In the genomic region with DNA sequence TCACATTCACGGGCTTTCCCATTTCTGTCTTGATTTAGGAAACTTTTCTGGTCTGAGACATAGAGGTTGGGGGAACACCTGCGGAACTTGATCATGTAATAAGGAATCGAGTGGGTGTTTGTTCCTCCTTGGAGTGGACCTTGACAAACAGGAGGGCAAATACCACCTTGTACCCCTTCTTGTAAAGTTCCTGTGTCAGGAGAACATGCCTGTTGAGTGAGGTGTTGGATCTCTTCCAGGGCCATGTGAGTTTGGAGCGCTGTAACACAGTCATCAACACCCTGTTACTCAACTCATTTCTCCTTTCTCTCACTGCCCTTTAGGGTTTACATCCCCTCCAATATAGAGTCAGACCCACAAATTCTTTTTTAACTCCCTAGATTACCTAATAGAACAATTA, we compare ENCODE assay signal across 21 mouse cellular contexts.
DNase-seq lines count a peak whose midpoint lies in the region; ATAC-seq and TF ChIP-seq lines count a peak whose summit lies in the region.
"Had no signal": no experiment of that assay in that cellular context is flagged by ENCODE, and none has a peak within 500 bp of the region (broad histone marks: within the 10 kb centered on the region; RNA-seq: fewer than 3 reads in every experiment).

No protein-coding gene starts in this region.

- no peak for DNase-seq in heart, adult 9 months (ENCODE audit: low spot score in 2 of 2)
- DNase-seq in lung, postnatal 25 days (ENCODE audit: low spot score), result no peak
- DNase-seq: adrenal gland, adult 2 months; cerebellum, adult 11 months; cerebellum, adult 9-11 months; heart, postnatal 14 days; kidney, postnatal 25 days; lung, adult 18-20 months; thymus, postnatal 14 days had no signal

- no peaks in the 10 kb centered on the region for H3K27me3 ChIP-seq in heart, embryonic 16.5 days (ENCODE audit: control insufficient read depth, insufficient read depth, low read length)
- peaks cover 7% of the 10 kb centered on the region; the same call in 1 of the 2 replicates for H3K27me3 ChIP-seq in lung, embryonic 15.5 days
- H3K27me3 ChIP-seq in stomach, embryonic 16.5 days (ENCODE audit: control insufficient read depth, insufficient read depth, low read length), result no peaks in the 10 kb centered on the region
- H3K27me3 ChIP-seq: forebrain, embryonic 15.5 days; hindbrain, embryonic 12.5 days; liver, embryonic 12.5 days; neural tube, embryonic 15.5 days had no signal

- TF ChIP-seq CTCF in embryonic fibroblast, embryonic 13.5 days (IDR thresholded peaks at IDR 0.05; ENCODE audit: borderline replicate concordance, insufficient read depth, low read length), result no peak

- H3K4me3 ChIP-seq in heart, embryonic 16.5 days (ENCODE audit: low read length), result no peak overlapping the region
- H3K4me3 ChIP-seq in lung, embryonic 15.5 days, result no peak overlapping the region
- no peak overlapping the region for H3K4me3 ChIP-seq in embryonic fibroblast, embryonic 13.5 days (ENCODE audit: insufficient read depth, low read length)
- H3K4me3 ChIP-seq in stomach, embryonic 16.5 days (replicated peaks; ENCODE audit: low read length), result no peak overlapping the region
- H3K4me3 ChIP-seq: forebrain, embryonic 15.5 days; hindbrain, embryonic 12.5 days; layer of hippocampus, adult 2 months; liver, embryonic 12.5 days; midbrain, embryonic 12.5 days; neural tube, embryonic 15.5 days had no signal

- no peaks in the 10 kb centered on the region for H3K36me3 ChIP-seq in heart, embryonic 16.5 days (ENCODE audit: control insufficient read depth, insufficient read depth)
- H3K36me3 ChIP-seq in lung, embryonic 15.5 days, result no peaks in the 10 kb centered on the region
- no peaks in the 10 kb centered on the region for H3K36me3 ChIP-seq in stomach, embryonic 16.5 days (ENCODE audit: control insufficient read depth, insufficient read depth, low read length)
- H3K36me3 ChIP-seq: forebrain, embryonic 15.5 days; hindbrain, embryonic 12.5 days; liver, embryonic 12.5 days; midbrain, embryonic 12.5 days; neural tube, embryonic 15.5 days had no signal

- peaks cover 20% of the 10 kb centered on the region for H3K4me1 ChIP-seq in heart, embryonic 16.5 days (ENCODE audit: control insufficient read depth, insufficient read depth, low read length)
- peaks cover 26% of the 10 kb centered on the region for H3K4me1 ChIP-seq in lung, embryonic 15.5 days
- H3K4me1 ChIP-seq in embryonic fibroblast, embryonic 13.5 days (ENCODE audit: control insufficient read depth, insufficient read depth, low read length), result peaks cover 10% of the 10 kb centered on the region
- peaks cover 10% of the 10 kb centered on the region for H3K4me1 ChIP-seq in stomach, embryonic 16.5 days (ENCODE audit: control insufficient read depth, insufficient read depth, low read length)
- H3K4me1 ChIP-seq: liver, embryonic 12.5 days; neural tube, embryonic 15.5 days had no signal

- WGBS in heart, embryonic 16.5 days, result 58% methylated on average over 4 of the region's 4 CpGs
- WGBS in lung, embryonic 15.5 days, result 32% methylated on average over 4 of the region's 4 CpGs
- 76% methylated on average over 4 of the region's 4 CpGs for WGBS in stomach, embryonic 16.5 days

- no peak for TF ChIP-seq POLR2A in embryonic fibroblast, embryonic 13.5 days (IDR thresholded peaks at IDR 0.05; ENCODE audit: low read depth, low read length)

- no peak overlapping the region for H3K4me2 ChIP-seq in heart, embryonic 16.5 days (ENCODE audit: low read depth, low read length)
- H3K4me2 ChIP-seq in lung, embryonic 15.5 days, result peak overlapping the region; percentile 9; the same call in 1 of the 2 replicates
- H3K4me2 ChIP-seq in stomach, embryonic 16.5 days (ENCODE audit: low read depth, low read length), result no peak overlapping the region
- H3K4me2 ChIP-seq: forebrain, embryonic 15.5 days; hindbrain, embryonic 12.5 days; liver, embryonic 12.5 days; midbrain, embryonic 12.5 days; neural tube, embryonic 15.5 days had no signal

- no peak for ATAC-seq in heart, embryonic 16.5 days (replicated peaks; ENCODE audit: extremely low read depth, insufficient read depth, low FRiP score)
- ATAC-seq in lung, embryonic 15.5 days (ENCODE audit: borderline replicate concordance, extremely low read depth, low FRiP score, low TSS enrichment), result no peak
- ATAC-seq in stomach, embryonic 16.5 days (ENCODE audit: insufficient read depth, low FRiP score), result no peak
- no peak for ATAC-seq in granulocyte monocyte progenitor cell, adult 5-6 weeks (replicated peaks; ENCODE audit: poor library complexity, severe bottlenecking)
- ATAC-seq: forebrain, embryonic 15.5 days; intestine, postnatal 0 days; liver, embryonic 12.5 days had no signal

- H3K9me3 ChIP-seq in heart, embryonic 16.5 days (replicated peaks; ENCODE audit: control insufficient read depth, low read length), result no peaks in the 10 kb centered on the region
- no peaks in the 10 kb centered on the region for H3K9me3 ChIP-seq in lung, embryonic 15.5 days
- H3K9me3 ChIP-seq in stomach, embryonic 16.5 days (replicated peaks; ENCODE audit: control insufficient read depth, low read length), result no peaks in the 10 kb centered on the region
- H3K9me3 ChIP-seq: forebrain, embryonic 15.5 days; hindbrain, embryonic 12.5 days; liver, embryonic 12.5 days; midbrain, embryonic 12.5 days; neural tube, embryonic 15.5 days had no signal

- no peak overlapping the region for H3K9ac ChIP-seq in heart, embryonic 16.5 days (ENCODE audit: low read length)
- no peak overlapping the region for H3K9ac ChIP-seq in lung, embryonic 15.5 days
- H3K9ac ChIP-seq in stomach, embryonic 16.5 days (ENCODE audit: low read length), result no peak overlapping the region
- H3K9ac ChIP-seq: forebrain, embryonic 15.5 days; hindbrain, embryonic 12.5 days; liver, embryonic 12.5 days; midbrain, embryonic 12.5 days; neural tube, embryonic 15.5 days had no signal

- peak overlapping the region; percentile 35; the same call in 1 of the 2 replicates for H3K27ac ChIP-seq in heart, embryonic 16.5 days (ENCODE audit: low read length)
- H3K27ac ChIP-seq in lung, embryonic 15.5 days, result peak overlapping the region; percentile 67
- peak overlapping the region; percentile 45; the same call in 1 of the 2 replicates for H3K27ac ChIP-seq in embryonic fibroblast, embryonic 13.5 days (ENCODE audit: insufficient read depth, low read length)
- peak overlapping the region; percentile 21; the same call in 1 of the 2 replicates for H3K27ac ChIP-seq in stomach, embryonic 16.5 days (ENCODE audit: low read length)
- H3K27ac ChIP-seq: forebrain, embryonic 15.5 days; hindbrain, embryonic 12.5 days; layer of hippocampus, adult 2 months; liver, embryonic 12.5 days; midbrain, embryonic 12.5 days; neural tube, embryonic 15.5 days had no signal
